Mouse (Mus musculus): ENCODE data around the gene Olfr733. TPM values are rescaled to one million over a fixed set of nuclear protein-coding genes. Genes with fewer than 3 reads are reported as not detected.

Gene Olfr733
- polyA plus RNA-seq (2017; shearing (Covaris generic)): 0.15 TPM

GRCm38 (mm10) chr14:50301422-50301821 lies at the start of gene Olfr733:
Gene Olfr733, minus strand, starts transcription at chr14:50301522.

DNA sequence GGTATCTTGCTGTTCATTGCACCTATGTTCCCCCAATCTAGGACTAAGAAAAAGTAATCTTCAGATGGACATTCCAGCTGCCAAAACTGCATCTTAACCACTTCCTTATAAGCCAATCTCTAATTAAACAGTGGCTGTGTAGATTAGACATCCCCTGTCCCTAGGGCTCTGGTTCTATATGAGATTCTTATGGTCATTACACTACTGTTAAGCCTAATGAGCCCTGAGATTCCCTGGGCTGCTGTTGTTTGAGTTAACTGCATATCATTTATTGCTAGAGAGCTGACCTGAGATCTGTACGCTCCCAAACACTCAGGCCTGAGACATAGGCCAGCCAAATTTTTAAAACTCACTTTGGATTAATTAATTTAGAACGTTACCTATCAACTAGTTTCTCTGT lies 47.5 kb upstream of the Olfr733 start, which contains the start of gene Olfr735:
Gene Olfr735, minus strand, starts transcription at position 77 of the 400 bp plus-strand sequence.

DNA sequence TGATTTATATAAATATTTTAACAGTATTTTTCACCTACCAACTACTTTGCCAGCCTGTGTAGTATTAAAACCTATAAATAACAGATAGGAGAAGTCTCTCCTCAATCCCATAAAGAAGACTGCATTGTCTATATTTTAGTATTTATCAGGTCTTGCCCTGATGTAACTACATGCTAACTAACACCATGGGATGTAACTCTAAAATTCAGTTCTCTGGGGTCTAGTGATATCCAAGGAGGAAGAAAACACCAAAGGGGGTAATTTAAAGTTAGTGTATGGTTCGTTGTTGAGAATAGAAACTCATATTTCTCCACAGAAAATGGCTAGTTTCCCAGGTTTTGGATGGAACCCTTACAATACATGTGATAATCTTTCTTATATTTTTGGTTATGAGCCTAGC lies 25.3 kb upstream of the Olfr733 start, which contains the start of gene Olfr734:
Gene Olfr734, minus strand, starts transcription at position 101 of the 400 bp plus-strand sequence.

DNA sequence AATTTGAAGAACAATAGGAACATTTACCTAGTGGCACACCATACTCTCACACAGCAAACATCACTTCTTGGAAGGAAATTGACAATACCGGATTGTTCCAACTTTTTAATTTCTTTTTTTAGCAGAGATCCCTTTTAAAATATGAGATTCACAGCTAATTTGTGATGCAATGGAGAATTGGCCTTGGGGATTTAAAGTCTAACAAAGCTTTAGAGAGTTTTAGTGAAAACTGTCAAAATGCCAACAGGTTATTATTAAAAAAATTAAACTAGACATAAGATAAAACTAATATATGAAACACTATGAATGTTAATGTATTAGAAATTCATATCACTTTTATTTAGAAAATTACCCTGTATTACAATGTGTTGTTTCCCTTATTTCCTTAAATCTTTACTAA lies 17.2 kb downstream of the Olfr733 start, which contains the start of gene Olfr732:
Gene Olfr732, minus strand, starts transcription at position 101 of the 400 bp plus-strand sequence.

Other genes with a start within 250 kb of the Olfr733 start
- not detected for gene Olfr726, start 210.6 kb downstream of the Olfr733 start, polyA plus RNA-seq (2017; shearing (Covaris generic))
- 0.63 TPM for gene Olfr727, start 178.3 kb downstream of the Olfr733 start, polyA plus RNA-seq (2017; shearing (Covaris generic))
- gene Olfr728, start 158.8 kb downstream of the Olfr733 start, polyA plus RNA-seq (2017; shearing (Covaris generic)): 0.52 TPM
- not detected for gene Olfr729, start 148.6 kb downstream of the Olfr733 start, polyA plus RNA-seq (2017; shearing (Covaris generic))
- not detected for gene Olfr730, start 113.3 kb downstream of the Olfr733 start, polyA plus RNA-seq (2017; shearing (Covaris generic))
- gene Olfr731, start 59.7 kb downstream of the Olfr733 start, polyA plus RNA-seq (2017; shearing (Covaris generic)): not detected
- not detected for gene Olfr732, start 17.3 kb downstream of the Olfr733 start, polyA plus RNA-seq (2017; shearing (Covaris generic))
- gene Olfr734, start 25.2 kb upstream of the Olfr733 start, polyA plus RNA-seq (2017; shearing (Covaris generic)): not detected
- gene Olfr735, start 47.4 kb upstream of the Olfr733 start, polyA plus RNA-seq (2017; shearing (Covaris generic)): not detected
- gene Tlr11, start 56.4 kb upstream of the Olfr733 start, polyA plus RNA-seq (2017; shearing (Covaris generic)): not detected
- gene Olfr736, start 79.6 kb upstream of the Olfr733 start, polyA plus RNA-seq (2017; shearing (Covaris generic)): not detected
- not detected for gene Olfr738, start 106.0 kb upstream of the Olfr733 start, polyA plus RNA-seq (2017; shearing (Covaris generic))
- gene Olfr739, start 117.1 kb upstream of the Olfr733 start, polyA plus RNA-seq (2017; shearing (Covaris generic)): not detected
- not detected for gene Olfr740, start 144.0 kb upstream of the Olfr733 start, polyA plus RNA-seq (2017; shearing (Covaris generic))
- 0.21 TPM for gene Olfr741, start 171.2 kb upstream of the Olfr733 start, polyA plus RNA-seq (2017; shearing (Covaris generic))
- gene Olfr742, start 202.1 kb upstream of the Olfr733 start, polyA plus RNA-seq (2017; shearing (Covaris generic)): not detected
- not detected for gene Olfr743, start 220.3 kb upstream of the Olfr733 start, polyA plus RNA-seq (2017; shearing (Covaris generic))

Data from effector memory CD4-positive, alpha-beta T cell, adult 7 months (primary cell).